Mouse (Mus musculus) MEL (cell line): ENCODE measurements around the gene 4930535I16Rik. TPM values are rescaled to one million over a fixed set of nuclear protein-coding genes. Genes with fewer than 3 reads are reported as not detected.

Experiments used
- DNase-seq: peaks from one replicate; pipeline ENCODE4 v3.0.0; 2011; ENCODE audit warnings: low read depth, low spot score
- H3K27ac ChIP-seq: 2 replicates; pipeline ENCODE4 v1.5.1; 2012; ENCODE audit warnings: low read depth, mild to moderate bottlenecking, control low read depth, low read length, moderate library complexity; ENCODE audit not compliant: control insufficient read depth
- H3K27me3 ChIP-seq, 2 experiments: fragments of 150-350 bp in 1 of 2; sonication (generic) in 1 of 2; 2 replicates each; pipeline ENCODE4 v1.6.1; 2012; ENCODE audit warnings: low read length in 2 of 2, mild to moderate bottlenecking in 2 of 2, improper control_type of control experiment in 1 of 2, moderate library complexity in 1 of 2; ENCODE audit not compliant: insufficient read depth in 2 of 2, control insufficient read depth in 1 of 2
- H3K36me3 ChIP-seq, 2 experiments: 2 replicates each; pipeline ENCODE4 v1.6.1; 2012 to 2014; ENCODE audit warnings: low read length in 2 of 2, improper control_type of control experiment in 1 of 2, inconsistent platforms in 1 of 2, mild to moderate bottlenecking in 1 of 2; ENCODE audit not compliant: insufficient read depth in 2 of 2, control insufficient read depth in 1 of 2
- H3K4me1 ChIP-seq, 2 experiments: fragments of 150-350 bp in 1 of 2; sonication (generic) in 1 of 2; 2 replicates each; pipeline ENCODE4 v1.6.1; 2012; ENCODE audit warnings: low read length in 2 of 2, improper control_type of control experiment in 1 of 2, mild to moderate bottlenecking in 1 of 2; ENCODE audit not compliant: insufficient read depth in 2 of 2, control insufficient read depth in 1 of 2
- H3K4me3 ChIP-seq, 2 experiments: fragments of 150-350 bp in 1 of 2; sonication (generic) in 1 of 2; 2 replicates each; pipeline ENCODE4 v1.5.1; 2012; ENCODE audit warnings: low read depth in 2 of 2, low read length in 2 of 2, mild to moderate bottlenecking in 2 of 2, moderate library complexity in 2 of 2, control low read depth in 1 of 2, improper control_type of control experiment in 1 of 2; ENCODE audit not compliant: control insufficient read depth in 1 of 2, insufficient read depth in 1 of 2
- H3K79me2 ChIP-seq: 2 replicates; pipeline ENCODE4 v1.6.1; 2012; ENCODE audit warnings: mild to moderate bottlenecking, low read length, moderate library complexity; ENCODE audit not compliant: control insufficient read depth, poor library complexity, insufficient read depth
- H3K9ac ChIP-seq: 2 replicates; pipeline ENCODE4 v1.6.1; 2012; ENCODE audit warnings: low read depth, mild to moderate bottlenecking, control low read depth, low read length, moderate library complexity; ENCODE audit not compliant: control insufficient read depth, poor library complexity, severe bottlenecking
- H3K9me3 ChIP-seq: fragments of 150-350 bp; sonication (generic); replicated peaks from 2 replicates; pipeline ENCODE4 v1.6.1; 2012; ENCODE audit warnings: mild to moderate bottlenecking, low read length, improper control_type of control experiment, moderate library complexity; ENCODE audit not compliant: insufficient read depth
- BHLHE40 ChIP-seq: IDR thresholded peaks from 2 replicates; pipeline ENCODE4 v1.6.1; 2012; ENCODE audit warnings: low read depth, mild to moderate bottlenecking, inconsistent platforms, low read length, improper control_type of control experiment, borderline replicate concordance
- CHD1 ChIP-seq: IDR thresholded peaks from 2 replicates; pipeline ENCODE4 v1.6.1; 2012; ENCODE audit warnings: low read depth, mild to moderate bottlenecking, inconsistent platforms, low read length, improper control_type of control experiment
- CHD2 ChIP-seq: IDR thresholded peaks from 2 replicates; pipeline ENCODE4 v1.6.1; 2011; ENCODE audit warnings: low read length, improper control_type of control experiment
- CTCF ChIP-seq, 3 experiments: IDR thresholded peaks in 2 of 3; conservative IDR thresholded peaks in 1 of 3; 2 replicates each; pipeline ENCODE4 v1.5.1; 2011 to 2012; ENCODE audit warnings: low read length in 3 of 3, low read depth in 2 of 3, mild to moderate bottlenecking in 2 of 3, improper control_type of control experiment in 1 of 3, inconsistent platforms in 1 of 3, mixed read lengths in 1 of 3, moderate library complexity in 1 of 3; ENCODE audit not compliant: control insufficient read depth in 1 of 3, insufficient read depth in 1 of 3, poor library complexity in 1 of 3, severe bottlenecking in 1 of 3
- E2F4 ChIP-seq: IDR thresholded peaks from 2 replicates; pipeline ENCODE4 v1.6.1; 2011; ENCODE audit warnings: low read depth, low read length, improper control_type of control experiment, borderline replicate concordance
- EP300 ChIP-seq, 2 experiments: IDR thresholded peaks; 2 replicates each; pipeline ENCODE4 v1.6.1; 2011; ENCODE audit warnings: improper control_type of control experiment in 2 of 2, low read length in 2 of 2, low read depth in 1 of 2, mild to moderate bottlenecking in 1 of 2
- ETS1 ChIP-seq: IDR thresholded peaks from 2 replicates; pipeline ENCODE4 v1.6.1; 2012; ENCODE audit warnings: low read depth, mild to moderate bottlenecking, inconsistent platforms, low read length, improper control_type of control experiment, moderate library complexity
- GABPA ChIP-seq: IDR thresholded peaks from 2 replicates; pipeline ENCODE4 v1.6.1; 2012; ENCODE audit warnings: low read depth, mild to moderate bottlenecking, inconsistent platforms, low read length, improper control_type of control experiment, moderate library complexity
- GATA1 ChIP-seq: IDR thresholded peaks from 2 replicates; pipeline ENCODE4 v1.6.1; 2011; ENCODE audit warnings: low read depth, low read length, improper control_type of control experiment
- HCFC1 ChIP-seq: IDR thresholded peaks from 2 replicates; pipeline ENCODE4 v1.6.1; 2012; ENCODE audit warnings: low read depth, mild to moderate bottlenecking, inconsistent platforms, low read length, improper control_type of control experiment, moderate library complexity
- JUND ChIP-seq: IDR thresholded peaks from 2 replicates; pipeline ENCODE4 v1.6.1; 2011; ENCODE audit warnings: low read depth, mild to moderate bottlenecking, improper control_type of control experiment, low read length
- KAT2A ChIP-seq: conservative IDR thresholded peaks from 2 replicates; pipeline ENCODE4 v1.6.1; 2012; ENCODE audit warnings: low read depth, low read length, improper control_type of control experiment, inconsistent platforms
- MAFK ChIP-seq: IDR thresholded peaks from 2 replicates; pipeline ENCODE4 v1.6.1; 2011; ENCODE audit warnings: low read depth, mild to moderate bottlenecking, low read length, improper control_type of control experiment, borderline replicate concordance
- MAX ChIP-seq: IDR thresholded peaks from 2 replicates; pipeline ENCODE4 v1.6.1; 2011; ENCODE audit warnings: low read length, improper control_type of control experiment
- MAZ ChIP-seq: IDR thresholded peaks from 2 replicates; pipeline ENCODE4 v1.6.1; 2012; ENCODE audit warnings: low read depth, mild to moderate bottlenecking, inconsistent platforms, low read length, improper control_type of control experiment
- MEF2A ChIP-seq: IDR thresholded peaks from 2 replicates; pipeline ENCODE4 v1.6.1; 2014; ENCODE audit warnings: low read depth, mild to moderate bottlenecking, inconsistent platforms, low read length, improper control_type of control experiment; ENCODE audit not compliant: poor library complexity, insufficient replicate concordance, severe bottlenecking; ENCODE audit errors: extremely low read depth
- MXI1 ChIP-seq: IDR thresholded peaks from 2 replicates; pipeline ENCODE4 v1.6.1; 2011; ENCODE audit warnings: mild to moderate bottlenecking, low read depth, low read length, improper control_type of control experiment
- MYB ChIP-seq: IDR thresholded peaks from 2 replicates; pipeline ENCODE4 v1.6.1; 2011; ENCODE audit warnings: mild to moderate bottlenecking, low read depth, low read length, improper control_type of control experiment
- MYC ChIP-seq: IDR thresholded peaks from 2 replicates; pipeline ENCODE4 v1.6.1; 2011; ENCODE audit warnings: low read depth, mild to moderate bottlenecking, low read length, improper control_type of control experiment, moderate library complexity
- NELFE ChIP-seq: IDR thresholded peaks from 2 replicates; pipeline ENCODE4 v1.6.1; 2011; ENCODE audit warnings: low read depth, low read length, improper control_type of control experiment
- NRF1 ChIP-seq: IDR thresholded peaks from 2 replicates; pipeline ENCODE4 v1.6.1; 2014; ENCODE audit warnings: low read depth, mild to moderate bottlenecking, inconsistent platforms, low read length, improper control_type of control experiment, moderate library complexity; ENCODE audit not compliant: poor library complexity, insufficient read depth, severe bottlenecking
- POLR2A ChIP-seq, 2 experiments: IDR thresholded peaks; 2 replicates each; pipeline ENCODE4 v1.6.1; 2011 to 2012; ENCODE audit warnings: low read length in 2 of 2, mild to moderate bottlenecking in 2 of 2, control low read depth in 1 of 2, improper control_type of control experiment in 1 of 2, low read depth in 1 of 2, moderate library complexity in 1 of 2; ENCODE audit not compliant: control insufficient read depth in 1 of 2, insufficient read depth in 1 of 2, poor library complexity in 1 of 2
- POLR2AphosphoS2 ChIP-seq: IDR thresholded peaks from 2 replicates; pipeline ENCODE4 v1.6.1; 2011; ENCODE audit warnings: low read length, improper control_type of control experiment
- POLR2AphosphoS5 ChIP-seq: IDR thresholded peaks from 2 replicates; pipeline ENCODE4 v1.6.1; 2012; ENCODE audit warnings: low read depth, borderline replicate concordance, mild to moderate bottlenecking, inconsistent platforms, low read length, moderate library complexity, mixed read lengths
- RAD21 ChIP-seq: IDR thresholded peaks from 2 replicates; pipeline ENCODE4 v1.6.1; 2011; ENCODE audit warnings: mild to moderate bottlenecking, low read depth, low read length, improper control_type of control experiment
- RCOR1 ChIP-seq: IDR thresholded peaks from 2 replicates; pipeline ENCODE4 v1.6.1; 2012; ENCODE audit warnings: low read depth, mild to moderate bottlenecking, inconsistent platforms, low read length, improper control_type of control experiment
- SIN3A ChIP-seq: IDR thresholded peaks from 2 replicates; pipeline ENCODE4 v1.6.1; 2012; ENCODE audit warnings: low read length, improper control_type of control experiment, inconsistent platforms
- SMC3 ChIP-seq: IDR thresholded peaks from 2 replicates; pipeline ENCODE4 v1.6.1; 2011; ENCODE audit warnings: low read depth, low read length, improper control_type of control experiment
- TAL1 ChIP-seq: IDR thresholded peaks from 2 replicates; pipeline ENCODE4 v1.6.1; 2012; ENCODE audit warnings: mild to moderate bottlenecking, inconsistent platforms, low read length, moderate library complexity, mixed read lengths
- TBP ChIP-seq: IDR thresholded peaks from 2 replicates; pipeline ENCODE4 v1.8.0; 2011; ENCODE audit warnings: low read depth, low read length, improper control_type of control experiment
- TCF12 ChIP-seq: IDR thresholded peaks from 2 replicates; pipeline ENCODE4 v1.6.1; 2014; ENCODE audit warnings: low read depth, mild to moderate bottlenecking, inconsistent platforms, low read length, improper control_type of control experiment, moderate library complexity
- UBTF ChIP-seq: IDR thresholded peaks from 2 replicates; pipeline ENCODE4 v1.6.1; 2012; ENCODE audit warnings: low read depth, mild to moderate bottlenecking, inconsistent platforms, low read length, improper control_type of control experiment, moderate library complexity, borderline replicate concordance; ENCODE audit not compliant: insufficient read depth
- USF1 ChIP-seq: IDR thresholded peaks from 2 replicates; pipeline ENCODE4 v1.6.1; 2014; ENCODE audit warnings: low read depth, mild to moderate bottlenecking, inconsistent platforms, low read length, improper control_type of control experiment, moderate library complexity
- ZC3H11A ChIP-seq: IDR thresholded peaks from 2 replicates; pipeline ENCODE4 v1.6.1; 2012; ENCODE audit warnings: low read depth, mild to moderate bottlenecking, inconsistent platforms, low read length, improper control_type of control experiment
- ZMIZ1 ChIP-seq: IDR thresholded peaks from 2 replicates; pipeline ENCODE4 v1.6.1; 2012; ENCODE audit warnings: low read depth, mild to moderate bottlenecking, inconsistent platforms, low read length, improper control_type of control experiment, moderate library complexity
- ZNF384 ChIP-seq: IDR thresholded peaks from 2 replicates; pipeline ENCODE4 v1.6.1; 2012; ENCODE audit warnings: low read depth, mild to moderate bottlenecking, inconsistent platforms, low read length, improper control_type of control experiment
- polyA plus RNA-seq, 2 experiments: library from polyadenylated mRNA; stranded (reverse) in 1 of 2; unstranded in 1 of 2; fragments of >175 nt in 1 of 2; fragments of >200 nt in 1 of 2; gene quantifications; 2 replicates each; pipeline versions ENCODE4 v1.2.1 to v1.2.4; 2012; ENCODE audit warnings: low replicate concordance in 2 of 2, low read depth in 1 of 2; ENCODE audit not compliant: insufficient read length in 2 of 2, insufficient read depth in 1 of 2, missing spikeins in 1 of 2
- total RNA-seq: library from RNA; depleted of rRNA; stranded (reverse); fragments of 300-350 nt; gene quantifications from 2 replicates; pipeline ENCODE4 v1.2.3, GENCODE M21; 2012

4930535I16Rik gene
- total and polyA plus RNA-seq, 3 experiments, result 1.3 TPM; not detected in 2

DNA sequence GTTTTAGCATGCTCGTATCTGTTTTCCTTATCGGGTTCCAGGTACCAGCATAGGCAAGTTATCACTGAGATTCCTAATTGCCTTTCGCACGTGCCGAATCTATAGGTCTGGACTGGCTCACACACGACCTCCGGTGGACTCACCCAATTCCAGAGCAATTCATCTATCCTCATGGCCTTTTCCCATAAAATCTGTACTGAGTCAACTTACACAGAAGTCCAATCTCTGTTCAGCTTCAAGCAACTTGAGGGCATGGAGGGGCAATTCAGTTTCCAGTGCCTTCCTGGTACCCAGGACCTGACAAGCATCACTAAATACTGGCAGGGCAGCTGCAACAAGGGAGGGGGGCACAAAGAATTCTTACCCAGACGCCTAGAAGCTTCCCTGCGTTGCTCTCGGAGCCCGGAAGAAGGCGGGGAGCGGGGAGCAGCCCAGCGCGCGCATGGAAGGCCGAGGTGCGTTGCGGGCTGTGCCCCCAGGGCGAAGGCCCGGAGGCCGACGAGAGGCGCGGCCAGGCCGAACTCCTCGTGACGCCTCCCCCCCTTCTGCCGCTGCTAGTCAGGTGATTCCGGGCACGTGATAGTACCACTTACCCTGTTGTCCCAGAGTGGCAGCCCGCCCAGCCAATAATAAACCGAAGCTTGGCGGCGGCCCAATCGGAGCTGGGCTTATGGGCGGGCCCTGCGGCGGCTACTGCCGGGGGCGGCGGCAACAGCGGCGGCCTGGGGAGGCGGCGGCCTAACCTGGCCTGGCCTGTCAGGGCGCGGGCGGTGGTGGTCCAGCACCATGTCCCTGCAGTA lies 874 bp downstream of the 4930535I16Rik start, which contains the start of gene Rragc:
TSS of gene Rragc (plus strand) at position 699 of the 800 bp plus-strand sequence.
- no peaks in the 10 kb centered on the region for H3K27me3 ChIP-seq
- H3K9me3 ChIP-seq, result no peaks in the 10 kb centered on the region
- peaks cover 0 to 15% of the 10 kb centered on the region in 2 experiments; a peak in 2 of 4 replicates for H3K4me1 ChIP-seq
- peak; percentile 97 for DNase-seq
- peak within 1 kb of the TSS; percentile 55 for H3K27ac ChIP-seq
- H3K79me2 ChIP-seq, result peaks cover 44% of the 10 kb centered on the region
- peak within 1 kb of the TSS; percentile 86 to 96 for H3K4me3 ChIP-seq
- H3K36me3 ChIP-seq, result peaks cover 7 to 25% of the 10 kb centered on the region in 2 experiments
- H3K9ac ChIP-seq, result peak within 1 kb of the TSS; percentile 98
- TF ChIP-seq MYC (peak; percentile 62; the same call in 1 of the 2 replicates), RCOR1 (no peak), CHD1 (no peak), POLR2AphosphoS2 (peak; percentile 65), RAD21 (no peak), GABPA (no peak), TAL1 (no peak), NRF1 (no peak), JUND (no peak), ETS1 (peak; percentile 77), E2F4 (no peak), POLR2AphosphoS5 (no peak), EP300 (IDR thresholded peaks at IDR 0.05; ENCODE audit: low read depth in 1 of 2, low read length in 2 of 2) (peak in 1 of 2 experiments; percentile 51; a peak in 2 of 4 replicates), MXI1 (peak; percentile 91), TCF12 (peak; percentile 45), NELFE (peak; percentile 69), POLR2A (IDR thresholded peaks at IDR 0.05; ENCODE audit: control insufficient read depth in 1 of 2, insufficient read depth in 1 of 2, low read depth in 1 of 2, low read length in 2 of 2, poor library complexity in 1 of 2) (peak; percentile 79 to 92), BHLHE40 (peak; percentile 94), ZC3H11A (no peak), ZNF384 (no peak), ZMIZ1 (no peak), USF1 (peak; percentile 98), TBP (0 out of 2 replicates have a peak, but pooled peaks have one; percentile 39), GATA1 (no peak), HCFC1 (peak; percentile 89), CTCF (IDR thresholded peaks at IDR 0.05 in 2 of 3, conservative IDR thresholded peaks at IDR 0.05 in 1 of 3; ENCODE audit: control insufficient read depth in 1 of 3, insufficient read depth in 1 of 3, low read depth in 2 of 3, low read length in 3 of 3, poor library complexity in 1 of 3, severe bottlenecking in 1 of 3) (no peak), MAZ (peak; percentile 98), SIN3A (peak; percentile 91), MAX (peak; percentile 94), SMC3 (no peak), MYB (no peak), KAT2A (no peak; the same call in 1 of the 2 replicates), MEF2A (no peak; the same call in 1 of the 2 replicates), MAFK (no peak), CHD2 (peak; percentile 59; the same call in 1 of the 2 replicates), UBTF (0 out of 2 replicates have a peak, but pooled peaks have one; percentile 41)
